ENCODE assay signal across 15 mouse cellular contexts in genomic region chr17:28519827-28520226, GRCm38 (mm10). TPM values are rescaled to one million over a fixed set of nuclear protein-coding genes. Genes with fewer than 3 reads are reported as not detected.
DNase-seq lines count a peak whose midpoint lies in the region; ATAC-seq and TF ChIP-seq lines count a peak whose summit lies in the region.
"Had no signal": no experiment of that assay in that cellular context is flagged by ENCODE, and none has a peak within 500 bp of the region (broad histone marks: within the 10 kb centered on the region; RNA-seq: fewer than 3 reads in every experiment).

No protein-coding gene starts in this region.

- no peaks in the 10 kb centered on the region for H3K27me3 ChIP-seq in hindbrain, postnatal 0 days (ENCODE audit: insufficient read depth, low read length)
- peaks cover 91% of the 10 kb centered on the region for H3K27me3 ChIP-seq in hindbrain, embryonic 10.5 days (ENCODE audit: insufficient read depth, poor library complexity, severe bottlenecking)
- no peaks in the 10 kb centered on the region for H3K27me3 ChIP-seq in midbrain, postnatal 0 days (ENCODE audit: insufficient read depth, low read length)
- H3K27me3 ChIP-seq in midbrain, embryonic 13.5 days, result peaks cover 56% of the 10 kb centered on the region
- peaks cover 28% of the 10 kb centered on the region for H3K27me3 ChIP-seq in midbrain, embryonic 15.5 days (replicated peaks)

- TF ChIP-seq CTCF in hindbrain, postnatal 0 days (IDR thresholded peaks at IDR 0.05; ENCODE audit: low read depth), result peak; percentile 50
- peak; percentile 55 for TF ChIP-seq CTCF in midbrain, postnatal 0 days (IDR thresholded peaks at IDR 0.05)

- H3K36me3 ChIP-seq in hindbrain, postnatal 0 days (ENCODE audit: insufficient read depth, low read length), result no peaks in the 10 kb centered on the region
- H3K36me3 ChIP-seq in hindbrain, embryonic 10.5 days, result no peaks in the 10 kb centered on the region
- no peaks in the 10 kb centered on the region for H3K36me3 ChIP-seq in midbrain, postnatal 0 days (ENCODE audit: insufficient read depth, low read length)
- no peaks in the 10 kb centered on the region for H3K36me3 ChIP-seq in midbrain, embryonic 13.5 days
- no peaks in the 10 kb centered on the region for H3K36me3 ChIP-seq in midbrain, embryonic 15.5 days (replicated peaks)
- H3K36me3 ChIP-seq: kidney, embryonic 15.5 days; limb, embryonic 10.5 days had no signal

- no peak overlapping the region for H3K9ac ChIP-seq in hindbrain, postnatal 0 days (replicated peaks; ENCODE audit: low read length)
- H3K9ac ChIP-seq in midbrain, postnatal 0 days (replicated peaks; ENCODE audit: low read length, poor library complexity, severe bottlenecking), result no peak overlapping the region
- no peak overlapping the region for H3K9ac ChIP-seq in midbrain, embryonic 13.5 days (replicated peaks)
- no peak overlapping the region for H3K9ac ChIP-seq in midbrain, embryonic 15.5 days
- H3K9ac ChIP-seq: kidney, embryonic 15.5 days had no signal

- no peak for ATAC-seq in hindbrain, postnatal 0 days
- ATAC-seq in midbrain, postnatal 0 days (ENCODE audit: low FRiP score), result no peak
- ATAC-seq in midbrain, embryonic 13.5 days, result no peak
- no peak for ATAC-seq in midbrain, embryonic 15.5 days (replicated peaks)

- H3K27ac ChIP-seq in hindbrain, postnatal 0 days, result no peak overlapping the region
- no peak overlapping the region for H3K27ac ChIP-seq in hindbrain, embryonic 10.5 days
- H3K27ac ChIP-seq in midbrain, postnatal 0 days (ENCODE audit: low read depth, low read length), result no peak overlapping the region
- H3K27ac ChIP-seq in midbrain, embryonic 13.5 days, result no peak overlapping the region
- H3K27ac ChIP-seq in midbrain, embryonic 15.5 days, result no peak overlapping the region
- H3K27ac ChIP-seq: kidney, embryonic 15.5 days; limb, embryonic 10.5 days had no signal

- H3K4me1 ChIP-seq in hindbrain, postnatal 0 days (ENCODE audit: insufficient read depth, low read length), result peaks cover 16% of the 10 kb centered on the region; the same call in 1 of the 2 replicates
- peaks cover 55% of the 10 kb centered on the region for H3K4me1 ChIP-seq in hindbrain, embryonic 10.5 days (replicated peaks)
- peaks cover 5% of the 10 kb centered on the region; the same call in 1 of the 2 replicates for H3K4me1 ChIP-seq in midbrain, postnatal 0 days (ENCODE audit: insufficient read depth, low read length)
- peaks cover 30% of the 10 kb centered on the region for H3K4me1 ChIP-seq in midbrain, embryonic 13.5 days (replicated peaks)
- H3K4me1 ChIP-seq in midbrain, embryonic 15.5 days, result peaks cover 29% of the 10 kb centered on the region

- no peaks in the 10 kb centered on the region for H3K9me3 ChIP-seq in hindbrain, postnatal 0 days (ENCODE audit: low read length)
- H3K9me3 ChIP-seq in hindbrain, embryonic 10.5 days, result no peaks in the 10 kb centered on the region
- no peaks in the 10 kb centered on the region for H3K9me3 ChIP-seq in midbrain, postnatal 0 days (ENCODE audit: low read length)
- H3K9me3 ChIP-seq in midbrain, embryonic 13.5 days, result no peaks in the 10 kb centered on the region
- no peaks in the 10 kb centered on the region for H3K9me3 ChIP-seq in midbrain, embryonic 15.5 days
- H3K9me3 ChIP-seq: kidney, embryonic 15.5 days; limb, embryonic 10.5 days; megakaryocyte, embryonic 14.5 days had no signal

- 94% methylated on average over 3 of the region's 3 CpGs for WGBS in hindbrain, postnatal 0 days
- 93% methylated on average over 3 of the region's 3 CpGs for WGBS in hindbrain, embryonic 10.5 days
- WGBS in midbrain, postnatal 0 days, result 89% methylated on average over 3 of the region's 3 CpGs
- WGBS in midbrain, embryonic 13.5 days, result 97% methylated on average over 3 of the region's 3 CpGs
- 95% methylated on average over 3 of the region's 3 CpGs for WGBS in midbrain, embryonic 15.5 days

- H3K4me3 ChIP-seq in hindbrain, postnatal 0 days (ENCODE audit: low read length), result no peak overlapping the region
- H3K4me3 ChIP-seq in hindbrain, embryonic 10.5 days, result no peak overlapping the region
- H3K4me3 ChIP-seq in midbrain, postnatal 0 days (ENCODE audit: low read depth, low read length), result no peak overlapping the region
- no peak overlapping the region for H3K4me3 ChIP-seq in midbrain, embryonic 13.5 days (replicated peaks)
- H3K4me3 ChIP-seq in midbrain, embryonic 15.5 days, result no peak overlapping the region
- H3K4me3 ChIP-seq: kidney, embryonic 15.5 days; limb, embryonic 10.5 days; megakaryocyte, embryonic 14.5 days had no signal

- no peak for DNase-seq in hindbrain, postnatal 0 days (ENCODE audit: low spot score)
- no peak for DNase-seq in hindbrain, embryonic 10.5 days (ENCODE audit: low spot score)
- no peak for DNase-seq in midbrain, postnatal 0 days (ENCODE audit: low spot score)
- DNase-seq in MEL-GATA-1-ER (ENCODE audit: extremely low read depth, low read depth), result peak; percentile 36
- DNase-seq in naive thymus-derived CD4-positive, alpha-beta T cell, adult 2 months (ENCODE audit: low read depth), result peak; percentile 68
- no peak for DNase-seq in left cerebral cortex, adult 18-20 months (ENCODE audit: low spot score in 2 of 2)
- DNase-seq: right cerebral cortex, postnatal 25 days had no signal

- no peak overlapping the region for H3K4me2 ChIP-seq in hindbrain, postnatal 0 days (ENCODE audit: low read depth, low read length)
- H3K4me2 ChIP-seq in midbrain, postnatal 0 days (ENCODE audit: low read depth, low read length, poor library complexity, severe bottlenecking), result no peak overlapping the region
- no peak overlapping the region for H3K4me2 ChIP-seq in midbrain, embryonic 13.5 days (replicated peaks)
- H3K4me2 ChIP-seq in midbrain, embryonic 15.5 days, result no peak overlapping the region
- H3K4me2 ChIP-seq: kidney, embryonic 15.5 days had no signal

RNA-seq across cellular contexts. Expression of gene Fkbp5, which starts 2.5 kb away (rescaled TPM):
- 27.5 and 31.3 TPM in 2 replicates for total RNA-seq in hindbrain, postnatal 0 days (2014; rRNA removed)
- 18.5 and 20.0 TPM in 2 replicates for polyA plus RNA-seq in hindbrain, postnatal 0 days (2015; fragmentation: Nextera tagmentation; extraction: Ambion mirVana)
- 34.3 and 37.9 TPM in 2 replicates for polyA plus RNA-seq in hindbrain, embryonic 10.5 days (2016; fragmentation: Nextera tagmentation; extraction: Ambion mirVana)
- 29.9 and 31.9 TPM in 2 replicates for total RNA-seq in midbrain, postnatal 0 days (2014; rRNA removed)
- 19.9 and 22.5 TPM in 2 replicates for polyA plus RNA-seq in midbrain, postnatal 0 days (2015; fragmentation: Nextera tagmentation; extraction: Ambion mirVana)
- polyA plus RNA-seq in midbrain, embryonic 13.5 days (2015; fragmentation: Nextera tagmentation; extraction: Ambion mirVana), result 30.0 and 30.9 TPM in 2 replicates
- total RNA-seq in left cerebral cortex, adult 18-20 months (2021), result 10 to 100 TPM; 37.8 to 42.8 TPM
- 37.3 and 39.8 TPM in 2 replicates for polyA plus RNA-seq in midbrain, embryonic 15.5 days (2015; fragmentation: Nextera tagmentation; extraction: Ambion mirVana)

RNA-seq across cellular contexts. Expression of gene Armc12, which starts 10.8 kb away (rescaled TPM):
- not detected in 2 replicates for total RNA-seq in hindbrain, postnatal 0 days (2014; rRNA removed)
- not detected in 2 replicates for polyA plus RNA-seq in hindbrain, postnatal 0 days (2015; fragmentation: Nextera tagmentation; extraction: Ambion mirVana)
- polyA plus RNA-seq in hindbrain, embryonic 10.5 days (2016; fragmentation: Nextera tagmentation; extraction: Ambion mirVana), result not detected in 2 replicates
- total RNA-seq in midbrain, postnatal 0 days (2014; rRNA removed), result not detected in 2 replicates
- polyA plus RNA-seq in midbrain, postnatal 0 days (2015; fragmentation: Nextera tagmentation; extraction: Ambion mirVana), result not detected in 2 replicates
- polyA plus RNA-seq in midbrain, embryonic 13.5 days (2015; fragmentation: Nextera tagmentation; extraction: Ambion mirVana), result not detected in 2 replicates
- total RNA-seq in left cerebral cortex, adult 18-20 months (2021), result not detected
- not detected in 2 replicates for polyA plus RNA-seq in midbrain, embryonic 15.5 days (2015; fragmentation: Nextera tagmentation; extraction: Ambion mirVana)
- total RNA-seq: common myeloid progenitor, adult 5-6 weeks; heart, postnatal 25 days had no signal
- polyA plus RNA-seq: kidney, embryonic 15.5 days; limb, embryonic 10.5 days; neural tube, embryonic 11.5 days had no signal

RNA-seq across cellular contexts. Expression of gene Clpsl2, which starts 29.4 kb away (rescaled TPM):
- total RNA-seq in hindbrain, postnatal 0 days (2014; rRNA removed), result not detected in 2 replicates
- polyA plus RNA-seq in hindbrain, postnatal 0 days (2015; fragmentation: Nextera tagmentation; extraction: Ambion mirVana), result not detected in 2 replicates
- polyA plus RNA-seq in hindbrain, embryonic 10.5 days (2016; fragmentation: Nextera tagmentation; extraction: Ambion mirVana), result not detected in 2 replicates
- total RNA-seq in midbrain, postnatal 0 days (2014; rRNA removed), result not detected in 2 replicates
- polyA plus RNA-seq in midbrain, postnatal 0 days (2015; fragmentation: Nextera tagmentation; extraction: Ambion mirVana), result not detected in 2 replicates
- polyA plus RNA-seq in midbrain, embryonic 13.5 days (2015; fragmentation: Nextera tagmentation; extraction: Ambion mirVana), result not detected in 2 replicates
- not detected for total RNA-seq in left cerebral cortex, adult 18-20 months (2021)
- polyA plus RNA-seq in midbrain, embryonic 15.5 days (2015; fragmentation: Nextera tagmentation; extraction: Ambion mirVana), result not detected in 2 replicates
- total RNA-seq: common myeloid progenitor, adult 5-6 weeks; heart, postnatal 25 days had no signal
- polyA plus RNA-seq: kidney, embryonic 15.5 days; limb, embryonic 10.5 days; neural tube, embryonic 11.5 days had no signal

RNA-seq across cellular contexts. Expression of gene Clps, which starts 40.7 kb away (rescaled TPM):
- total RNA-seq in hindbrain, postnatal 0 days (2014; rRNA removed), result not detected in 2 replicates
- not detected in 2 replicates for polyA plus RNA-seq in hindbrain, postnatal 0 days (2015; fragmentation: Nextera tagmentation; extraction: Ambion mirVana)
- not detected in 2 replicates for polyA plus RNA-seq in hindbrain, embryonic 10.5 days (2016; fragmentation: Nextera tagmentation; extraction: Ambion mirVana)
- total RNA-seq in midbrain, postnatal 0 days (2014; rRNA removed), result not detected in 2 replicates
- polyA plus RNA-seq in midbrain, postnatal 0 days (2015; fragmentation: Nextera tagmentation; extraction: Ambion mirVana), result not detected in 2 replicates
- 0.66 and 0.71 TPM in 2 replicates for polyA plus RNA-seq in midbrain, embryonic 13.5 days (2015; fragmentation: Nextera tagmentation; extraction: Ambion mirVana)
- not detected for total RNA-seq in left cerebral cortex, adult 18-20 months (2021)
- 0.36 TPM in 1 of 2 replicates, not detected in the other for polyA plus RNA-seq in midbrain, embryonic 15.5 days (2015; fragmentation: Nextera tagmentation; extraction: Ambion mirVana)
- total RNA-seq: common myeloid progenitor, adult 5-6 weeks; heart, postnatal 25 days had no signal
- polyA plus RNA-seq: limb, embryonic 10.5 days; neural tube, embryonic 11.5 days had no signal

RNA-seq across cellular contexts. Expression of gene Lhfpl5, which starts 55.6 kb away (rescaled TPM):
- 26.6 and 42.3 TPM in 2 replicates for total RNA-seq in hindbrain, postnatal 0 days (2014; rRNA removed)
- polyA plus RNA-seq in hindbrain, postnatal 0 days (2015; fragmentation: Nextera tagmentation; extraction: Ambion mirVana), result 27.3 and 29.7 TPM in 2 replicates
- 1.9 and 2.1 TPM in 2 replicates for polyA plus RNA-seq in hindbrain, embryonic 10.5 days (2016; fragmentation: Nextera tagmentation; extraction: Ambion mirVana)
- 22.8 and 28.6 TPM in 2 replicates for total RNA-seq in midbrain, postnatal 0 days (2014; rRNA removed)
- 21.0 and 25.5 TPM in 2 replicates for polyA plus RNA-seq in midbrain, postnatal 0 days (2015; fragmentation: Nextera tagmentation; extraction: Ambion mirVana)
- 4.1 and 4.2 TPM in 2 replicates for polyA plus RNA-seq in midbrain, embryonic 13.5 days (2015; fragmentation: Nextera tagmentation; extraction: Ambion mirVana)
- 1 to 10 TPM; 3.6 to 4.1 TPM for total RNA-seq in left cerebral cortex, adult 18-20 months (2021)
- polyA plus RNA-seq in midbrain, embryonic 15.5 days (2015; fragmentation: Nextera tagmentation; extraction: Ambion mirVana), result 11.3 and 11.4 TPM in 2 replicates
- total RNA-seq: common myeloid progenitor, adult 5-6 weeks; heart, postnatal 25 days had no signal

Comparison
In these comparisons a context has a peak if more than half of its experiments do, and no peak if none do; other contexts are left out.
1. DNase-seq: peak in MEL-GATA-1-ER (single experiment) and naive thymus-derived CD4-positive, alpha-beta T cell, adult 2 months (single experiment); none in hindbrain, postnatal 0 days (single experiment), hindbrain, embryonic 10.5 days (single experiment), midbrain, postnatal 0 days (single experiment) and left cerebral cortex, adult 18-20 months (0 of 2).